8 mouse cellular contexts compared by ENCODE assay signal in genomic region chr5:107727007-107727402, GRCm38 (mm10). TPM values are rescaled to one million over a fixed set of nuclear protein-coding genes. Genes with fewer than 3 reads are reported as not detected.
DNase-seq lines count a peak whose midpoint lies in the region; ATAC-seq lines count a peak whose summit lies in the region.

No protein-coding gene starts in this region.

- no peak overlapping the region for H3K27ac ChIP-seq in kidney, embryonic 16.5 days (ENCODE audit: low read length)
- no peak overlapping the region for H3K27ac ChIP-seq in embryonic facial prominence, embryonic 13.5 days
- no peak overlapping the region for H3K27ac ChIP-seq in hindbrain, embryonic 13.5 days
- no peak overlapping the region for H3K27ac ChIP-seq in midbrain, embryonic 13.5 days

- ATAC-seq in kidney, embryonic 16.5 days (ENCODE audit: low FRiP score, low TSS enrichment) = no peak
- no peak for ATAC-seq in embryonic facial prominence, embryonic 13.5 days (ENCODE audit: insufficient number of reproducible peaks, insufficient read depth, low FRiP score, low TSS enrichment, low read depth)
- no peak for ATAC-seq in hindbrain, embryonic 13.5 days (ENCODE audit: low FRiP score)
- no peak for ATAC-seq in midbrain, embryonic 13.5 days

- no peak overlapping the region for H3K9ac ChIP-seq in kidney, embryonic 16.5 days (replicated peaks; ENCODE audit: low read length)
- H3K9ac ChIP-seq in embryonic facial prominence, embryonic 13.5 days = no peak overlapping the region
- H3K9ac ChIP-seq in hindbrain, embryonic 13.5 days = no peak overlapping the region
- no peak overlapping the region for H3K9ac ChIP-seq in midbrain, embryonic 13.5 days (replicated peaks)

- no peaks in the 10 kb centered on the region for H3K9me3 ChIP-seq in kidney, embryonic 16.5 days (ENCODE audit: low read length)
- no peaks in the 10 kb centered on the region for H3K9me3 ChIP-seq in embryonic facial prominence, embryonic 13.5 days
- no peaks in the 10 kb centered on the region for H3K9me3 ChIP-seq in hindbrain, embryonic 13.5 days
- H3K9me3 ChIP-seq in midbrain, embryonic 13.5 days = no peaks in the 10 kb centered on the region

- H3K4me3 ChIP-seq in kidney, embryonic 16.5 days (ENCODE audit: low read length) = peak overlapping the region; percentile 38
- peak overlapping the region; percentile 35; the same call in 1 of the 2 replicates for H3K4me3 ChIP-seq in embryonic facial prominence, embryonic 13.5 days
- H3K4me3 ChIP-seq in hindbrain, embryonic 13.5 days = peak overlapping the region; percentile 25; the same call in 1 of the 2 replicates
- 0 out of 2 replicates have a peak overlapping the region, but pooled peaks have one; percentile 23 for H3K4me3 ChIP-seq in midbrain, embryonic 13.5 days (replicated peaks)

- no peak for DNase-seq in kidney, postnatal 36 days
- no peak for DNase-seq in frontal cortex, postnatal 25 days (ENCODE audit: low spot score in 2 of 2)
- DNase-seq in urinary bladder, postnatal 14 days (ENCODE audit: low spot score) = no peak
- DNase-seq in right cerebral cortex, postnatal 25 days = no peak

- H3K36me3 ChIP-seq in kidney, embryonic 16.5 days (ENCODE audit: insufficient read depth, low read length) = no peaks in the 10 kb centered on the region
- H3K36me3 ChIP-seq in embryonic facial prominence, embryonic 13.5 days = no peaks in the 10 kb centered on the region
- no peaks in the 10 kb centered on the region for H3K36me3 ChIP-seq in hindbrain, embryonic 13.5 days
- H3K36me3 ChIP-seq in midbrain, embryonic 13.5 days = no peaks in the 10 kb centered on the region

- H3K27me3 ChIP-seq in kidney, embryonic 16.5 days (ENCODE audit: insufficient read depth, low read length) = peaks cover 87% of the 10 kb centered on the region
- H3K27me3 ChIP-seq in embryonic facial prominence, embryonic 13.5 days = peaks cover 95% of the 10 kb centered on the region
- H3K27me3 ChIP-seq in hindbrain, embryonic 13.5 days = peaks cover 95% of the 10 kb centered on the region
- peaks cover 90% of the 10 kb centered on the region for H3K27me3 ChIP-seq in midbrain, embryonic 13.5 days

- H3K4me2 ChIP-seq in kidney, embryonic 16.5 days (replicated peaks; ENCODE audit: low read depth, low read length) = peak overlapping the region; percentile 47
- H3K4me2 ChIP-seq in embryonic facial prominence, embryonic 13.5 days = peak overlapping the region; percentile 58; the same call in 1 of the 2 replicates
- peak overlapping the region; percentile 43; the same call in 1 of the 2 replicates for H3K4me2 ChIP-seq in hindbrain, embryonic 13.5 days
- peak overlapping the region; percentile 42 for H3K4me2 ChIP-seq in midbrain, embryonic 13.5 days (replicated peaks)

- H3K4me1 ChIP-seq in kidney, embryonic 16.5 days (ENCODE audit: insufficient read depth, low read length) = peaks cover 39% of the 10 kb centered on the region
- peaks cover 42% of the 10 kb centered on the region for H3K4me1 ChIP-seq in embryonic facial prominence, embryonic 13.5 days
- peaks cover 38% of the 10 kb centered on the region for H3K4me1 ChIP-seq in hindbrain, embryonic 13.5 days (replicated peaks)
- peaks cover 42% of the 10 kb centered on the region for H3K4me1 ChIP-seq in midbrain, embryonic 13.5 days (replicated peaks)

- WGBS in kidney, embryonic 16.5 days = 19% methylated on average over 12 of the region's 12 CpGs
- WGBS in embryonic facial prominence, embryonic 13.5 days = 13% methylated on average over 12 of the region's 12 CpGs
- WGBS in hindbrain, embryonic 13.5 days = 12% methylated on average over 12 of the region's 12 CpGs
- WGBS in midbrain, embryonic 13.5 days = 10% methylated on average over 12 of the region's 12 CpGs

RNA-seq across cellular contexts. Expression of gene Gfi1, which starts 1.2 kb away (rescaled TPM):
- not detected in 2 replicates for polyA plus RNA-seq in kidney, embryonic 16.5 days (2015; fragmentation: Nextera tagmentation; extraction: Ambion mirVana)
- polyA plus RNA-seq in embryonic facial prominence, embryonic 13.5 days (2015; fragmentation: Nextera tagmentation; extraction: Ambion mirVana) = not detected in 2 replicates
- not detected in 2 replicates for polyA plus RNA-seq in hindbrain, embryonic 13.5 days (2015; fragmentation: Nextera tagmentation; extraction: Ambion mirVana)
- polyA plus RNA-seq in midbrain, embryonic 13.5 days (2015; fragmentation: Nextera tagmentation; extraction: Ambion mirVana) = not detected in 2 replicates
